Mouse (Mus musculus) adrenal gland, adult 18-20 months (tissue): ENCODE data around the gene Zcchc14. TPM values are rescaled to one million over a fixed set of nuclear protein-coding genes. Genes with fewer than 3 reads are reported as not detected.
"Not testable (repeated sequence)": the region's sequence is repeated elsewhere in the genome, so short reads cannot be mapped to it uniquely, and the experiment has no call there.

Experiments
- DNase-seq, 2 experiments: peaks; one replicate each; pipeline ENCODE4 v3.0.0; 2021 to 2022; ENCODE audit warnings: low spot score in 2 of 2
- total RNA-seq, 2 experiments: library from RNA; stranded (reverse); gene quantifications; 1 replicate in 1 of 2; 2 replicates in 1 of 2; pipeline ENCODE4 v1.2.3; 2021

Gene Zcchc14
- total RNA-seq, 2 experiments from 2014 or later: 31.8 to 34.6 TPM

DNA sequence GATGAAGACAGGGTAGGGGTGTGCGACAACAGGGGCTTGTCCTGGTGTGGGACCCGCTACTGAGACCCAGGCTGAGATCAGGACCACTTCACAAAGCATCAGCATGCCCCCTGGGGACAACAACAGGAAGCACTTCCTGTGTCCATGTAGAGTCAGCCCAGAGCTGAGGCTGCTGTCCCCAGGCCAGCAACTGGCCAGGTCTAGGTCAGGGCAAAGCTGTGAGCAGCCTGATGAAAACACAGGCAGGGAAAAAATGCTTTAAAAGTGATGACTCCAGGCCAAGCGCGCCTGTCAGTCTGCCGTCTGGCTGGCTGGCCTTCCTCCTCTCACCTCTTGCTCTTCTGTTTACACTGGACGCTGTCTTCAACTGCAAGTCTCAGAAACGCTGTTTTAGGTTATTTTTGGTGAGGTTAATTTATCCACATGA, 21.0 kb downstream of the Zcchc14 start:
- DNase-seq: peak in 1 of 2 experiments; percentile 31

DNA sequence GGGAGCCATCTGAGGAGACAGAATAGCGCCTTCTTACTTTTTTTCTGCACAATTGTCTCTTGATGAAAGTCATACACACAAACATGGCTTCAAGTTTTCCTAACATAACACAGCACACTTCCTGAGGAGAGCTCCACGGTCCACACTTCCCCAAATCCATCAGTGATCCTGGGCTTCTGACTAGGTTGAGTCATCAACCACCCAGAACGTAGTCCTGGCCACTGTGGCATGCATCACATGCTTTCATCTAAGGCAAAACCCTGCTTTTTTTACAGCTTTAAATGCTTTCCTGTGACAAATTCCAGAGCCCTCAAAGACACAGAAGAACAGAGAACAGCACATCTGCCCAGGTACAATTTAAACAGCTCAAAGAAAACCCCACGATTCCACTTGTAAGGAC, 24.0 kb downstream of the Zcchc14 start:
- DNase-seq: no peak

DNA sequence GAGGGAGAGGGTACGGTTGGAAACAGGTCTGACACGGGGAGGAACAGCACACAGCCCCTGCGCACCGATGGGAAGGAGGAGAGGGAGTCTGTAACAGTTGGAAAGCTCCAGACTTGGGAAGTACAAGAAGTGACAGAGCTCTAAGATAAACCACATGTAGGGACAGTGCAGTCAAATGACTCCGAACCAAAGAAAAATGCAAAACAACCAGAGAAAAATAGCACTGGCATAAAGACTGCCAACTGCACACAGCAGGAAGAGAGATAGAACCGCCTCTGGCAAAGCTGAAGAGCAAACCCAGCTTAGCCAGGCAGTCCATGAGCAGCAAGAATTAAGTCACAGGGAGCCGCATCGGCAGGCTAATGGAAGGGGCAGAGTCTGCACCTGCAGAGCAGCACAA, 29.7 kb downstream of the Zcchc14 start:
- DNase-seq: no peak

DNA sequence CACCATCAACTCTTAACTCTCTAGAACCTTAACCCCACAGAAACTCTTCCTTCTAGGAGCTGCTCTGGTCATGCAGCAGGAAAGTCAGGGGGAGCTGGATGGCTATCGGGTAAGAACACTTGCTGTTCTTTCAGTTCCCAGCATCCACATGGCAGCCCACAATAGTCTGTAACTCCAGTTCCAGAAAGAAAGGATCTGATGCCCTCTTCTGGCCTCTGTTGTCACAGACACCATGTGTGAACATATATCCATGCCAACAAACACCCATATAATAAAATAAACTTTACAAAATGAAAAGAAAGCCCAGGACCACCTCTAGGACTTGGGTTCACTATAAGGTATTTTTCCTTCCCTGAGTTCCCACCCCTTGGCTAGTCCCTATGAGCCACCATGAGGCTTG, 30.8 kb downstream of the Zcchc14 start:
- DNase-seq: no peak

DNA sequence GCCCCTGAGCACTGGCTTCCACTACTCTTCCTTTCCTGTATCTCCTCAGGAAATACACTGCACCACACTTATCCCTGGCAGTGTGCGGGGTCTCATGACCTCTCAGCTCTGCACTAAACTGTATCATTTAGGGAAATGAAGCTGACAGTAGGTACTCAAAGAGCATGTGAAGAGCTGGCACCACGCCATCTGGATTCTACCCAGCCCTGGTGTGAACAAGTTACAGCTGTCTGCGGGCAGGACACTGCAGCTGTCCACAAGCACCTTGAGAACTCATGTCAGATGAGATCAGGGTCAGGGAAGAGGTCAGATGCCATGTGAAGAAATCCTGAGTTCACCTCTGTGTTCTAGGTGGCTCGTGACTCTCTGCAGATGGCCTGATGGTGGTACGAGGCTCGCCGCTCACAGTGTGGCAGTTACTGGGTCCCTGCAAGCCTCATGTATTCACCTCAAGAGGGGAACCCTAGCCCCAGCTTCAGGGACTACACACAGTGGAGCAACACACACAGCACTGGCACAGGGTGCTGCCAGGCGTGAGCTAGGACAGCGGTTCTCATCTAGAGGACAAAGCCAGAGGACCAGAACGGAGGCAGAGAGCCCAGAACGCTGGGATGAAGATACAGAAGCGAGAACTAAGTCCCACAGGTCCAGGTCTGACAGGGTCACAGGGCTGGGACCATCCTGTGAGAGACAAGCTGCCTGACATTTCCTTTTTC, 31.7 kb downstream of the Zcchc14 start:
- no peak for DNase-seq

DNA sequence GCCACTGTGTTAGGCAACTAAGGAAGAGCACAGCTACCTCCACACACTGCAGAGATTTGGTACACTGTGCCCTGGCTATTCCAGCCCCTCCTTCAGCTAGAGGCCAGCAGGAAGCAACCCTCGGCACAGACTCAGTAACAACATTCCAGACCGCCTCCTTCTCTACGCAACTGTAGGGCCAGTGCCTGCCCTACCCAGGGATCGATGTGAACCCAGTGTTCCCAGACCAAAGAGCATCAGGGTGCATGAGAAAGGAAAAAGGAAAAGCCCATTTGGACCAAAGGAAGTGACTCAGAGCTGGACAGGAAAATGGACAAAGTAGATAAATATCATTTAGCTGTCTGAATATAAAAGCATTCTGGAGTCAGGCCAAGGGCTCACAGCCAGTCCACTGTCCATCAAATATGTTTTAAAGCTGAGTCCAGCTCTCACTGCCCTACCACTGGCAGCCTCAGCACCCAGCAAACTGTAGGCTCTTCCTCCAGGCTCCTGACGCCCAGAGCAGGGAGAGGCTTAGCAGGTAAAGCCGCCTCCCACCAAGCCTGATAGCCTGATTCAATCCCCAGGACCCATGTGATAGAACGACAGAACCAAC, 33.2 kb downstream of the Zcchc14 start:
- peak in 1 of 2 experiments; percentile 41 for DNase-seq

DNA sequence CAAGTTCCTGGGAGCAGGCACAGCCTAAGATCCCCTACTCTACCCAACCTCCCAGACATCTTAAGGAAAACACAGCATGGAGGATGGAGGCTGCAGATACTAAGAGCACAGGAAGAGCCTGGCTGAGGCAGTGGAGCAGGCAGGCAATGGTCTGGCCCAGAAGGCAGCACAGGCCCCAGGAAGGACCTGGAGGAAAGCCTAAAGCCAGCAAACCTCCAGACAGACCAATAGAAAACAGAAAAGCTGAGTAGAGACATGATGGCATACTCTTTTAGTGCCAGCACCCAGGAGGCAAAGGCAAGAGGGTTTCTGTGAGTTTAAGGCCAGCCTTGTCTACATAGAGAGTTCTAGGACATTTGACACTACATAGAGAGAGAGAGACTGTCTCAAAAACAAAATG, 39.3 kb downstream of the Zcchc14 start:
- DNase-seq: no peak

DNA sequence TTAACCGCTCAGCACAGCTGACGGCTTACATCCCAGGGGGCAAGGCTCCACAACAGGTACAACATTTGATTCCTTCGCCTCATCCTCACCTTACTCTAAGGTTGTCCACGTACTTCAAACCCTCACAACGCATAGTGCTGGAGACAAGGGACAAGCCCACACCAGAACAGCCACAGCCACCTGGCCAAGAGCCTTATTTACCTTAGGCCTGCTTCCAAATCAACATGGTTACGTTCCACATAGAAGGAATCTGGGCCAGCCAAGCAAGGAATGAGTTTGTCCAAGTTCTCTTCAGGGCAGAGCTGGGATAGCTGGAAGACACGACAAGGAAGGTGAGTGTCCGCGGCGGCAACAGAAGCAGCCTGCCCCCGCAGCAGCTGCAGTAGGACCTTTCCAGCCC, 42.8 kb downstream of the Zcchc14 start:
- DNase-seq: no peak

DNA sequence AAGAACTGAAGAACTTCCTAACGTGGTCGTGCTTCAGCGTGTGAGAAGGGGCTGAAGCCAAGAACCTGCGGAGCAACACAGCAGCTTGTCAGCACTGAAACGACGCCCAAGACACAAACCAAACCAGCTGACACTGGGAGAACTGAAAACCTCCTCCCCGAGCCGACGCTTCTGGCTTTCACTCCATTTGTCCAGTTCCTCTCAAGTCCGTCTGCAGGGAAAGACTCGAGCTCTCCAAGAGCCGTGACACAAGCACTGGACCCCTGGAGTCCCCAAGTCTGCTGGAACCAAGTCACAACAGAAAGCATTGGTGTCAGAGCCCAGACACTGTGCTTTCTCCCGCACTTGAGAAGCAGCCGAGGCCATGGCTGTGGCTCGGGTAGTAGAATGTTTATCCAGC, 43.5 kb downstream of the Zcchc14 start:
- no peak for DNase-seq

DNA sequence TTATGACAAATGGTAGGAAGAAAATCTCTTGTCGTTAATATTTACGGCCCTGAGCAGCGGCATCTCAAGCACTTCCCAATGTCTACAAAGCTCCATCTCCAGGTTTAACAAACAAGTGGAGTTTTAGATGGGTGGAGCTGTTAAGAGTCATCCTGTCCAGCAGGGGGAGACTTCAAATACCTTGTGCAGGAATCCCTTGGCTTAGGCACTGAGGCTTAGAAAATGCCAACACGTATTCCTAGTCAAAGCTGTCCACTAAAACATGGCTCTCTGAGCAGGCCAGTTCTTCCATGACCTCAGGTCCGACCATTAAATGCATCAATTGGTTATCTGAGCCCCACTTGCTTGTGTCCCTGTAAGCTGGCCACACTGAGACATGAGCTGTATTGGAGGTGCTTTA, 45.0 kb downstream of the Zcchc14 start:
- no peak for DNase-seq

DNA sequence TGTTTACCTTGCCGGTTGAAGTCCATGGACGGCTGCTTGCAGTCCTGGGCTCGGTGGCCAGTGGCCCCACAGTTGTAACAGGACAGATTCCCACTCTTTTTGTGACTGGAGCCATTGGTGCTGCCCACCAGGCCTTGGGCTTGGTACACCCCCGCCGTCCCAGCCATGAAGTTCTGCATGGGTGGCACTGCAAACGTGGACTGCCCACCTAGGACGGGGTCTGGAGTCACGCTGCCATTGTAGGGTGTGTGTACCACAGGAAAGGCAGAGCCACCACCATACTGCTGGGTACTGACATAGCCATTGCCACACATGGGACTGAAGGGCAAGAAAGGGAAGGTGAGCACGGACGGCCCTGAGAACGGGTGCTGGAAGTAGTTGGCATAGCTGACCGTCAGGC, 48.9 kb downstream of the Zcchc14 start:
- DNase-seq: no peak

DNA sequence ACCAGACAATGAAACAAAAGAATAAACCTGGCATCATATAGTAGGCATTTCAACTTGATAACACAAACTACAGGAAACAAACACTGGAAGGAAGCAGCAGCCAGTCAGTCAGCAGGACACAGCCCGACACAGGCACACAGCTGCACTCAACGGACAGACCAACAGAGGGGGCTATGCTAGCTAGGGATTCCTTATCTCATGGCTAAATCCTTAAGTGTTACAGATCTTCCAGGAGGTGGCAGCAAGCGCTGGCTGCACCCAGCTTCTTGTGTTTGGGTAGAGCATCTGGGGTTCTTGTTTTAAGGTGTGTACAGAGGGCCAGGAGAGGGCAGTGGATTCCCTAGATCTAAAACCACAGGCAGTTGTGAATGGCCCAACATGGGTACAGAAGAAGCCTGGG, 49.8 kb downstream of the Zcchc14 start:
- DNase-seq: peak; percentile 53 to 64

DNA sequence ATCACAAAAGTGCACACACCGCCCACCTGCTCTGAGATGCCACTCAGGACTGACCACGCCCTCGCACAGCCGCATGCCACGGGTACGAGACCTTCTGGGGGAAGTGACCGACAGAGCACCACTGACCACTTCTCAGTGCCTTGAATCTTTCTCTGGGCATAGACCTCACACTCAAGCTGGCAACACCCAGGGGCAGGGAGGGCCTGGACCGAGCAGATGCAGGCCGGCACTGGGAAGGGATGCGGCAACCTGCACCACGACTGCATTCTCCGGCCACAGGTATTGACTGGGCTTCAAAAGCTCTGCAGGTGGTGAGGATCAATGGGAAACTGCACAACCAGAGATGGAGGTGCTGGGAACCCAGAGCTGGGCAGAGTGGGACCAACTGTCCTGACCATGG, 50.3 kb downstream of the Zcchc14 start:
- no peak for DNase-seq

DNA sequence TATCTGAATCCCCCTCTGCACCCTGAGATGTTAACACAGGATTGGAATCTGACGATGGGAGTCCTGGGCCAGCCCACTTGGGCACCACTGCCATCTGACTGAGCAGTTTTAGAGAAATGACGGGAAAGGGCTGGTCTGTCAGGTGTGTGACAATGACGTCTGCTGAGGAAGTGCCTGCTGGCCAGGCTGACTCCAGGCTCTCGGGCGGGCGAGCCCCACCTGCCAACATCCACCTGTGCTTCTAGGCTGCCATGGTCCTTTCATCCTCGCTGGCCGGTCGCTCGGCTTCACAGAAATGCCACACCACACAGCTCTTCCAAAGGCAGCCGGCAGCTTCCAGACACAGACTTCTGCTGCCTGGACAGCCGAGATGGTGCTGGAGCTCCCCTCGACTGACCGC, 52.9 kb downstream of the Zcchc14 start:
- no peak for DNase-seq

DNA sequence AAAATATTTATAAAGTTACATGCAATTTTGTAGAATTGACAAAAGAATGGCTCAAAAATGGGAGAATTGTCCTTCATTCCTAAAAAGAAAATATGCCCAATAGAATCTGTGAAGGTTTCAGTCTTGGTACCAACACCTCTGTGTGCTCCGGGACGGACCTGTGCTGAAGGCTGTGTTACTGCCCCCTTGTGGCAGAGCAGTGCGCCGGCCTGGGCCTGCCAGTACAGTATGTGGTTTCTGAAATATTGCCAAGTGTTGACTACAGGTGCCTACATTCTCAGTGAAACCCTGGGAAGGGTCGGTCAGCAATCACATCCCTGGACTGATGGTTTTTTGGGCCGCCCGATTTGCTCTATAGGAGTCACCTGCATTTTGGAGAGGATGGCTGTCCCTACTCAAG, 53.8 kb downstream of the Zcchc14 start:
- peak; percentile 76 to 79 for DNase-seq

DNA sequence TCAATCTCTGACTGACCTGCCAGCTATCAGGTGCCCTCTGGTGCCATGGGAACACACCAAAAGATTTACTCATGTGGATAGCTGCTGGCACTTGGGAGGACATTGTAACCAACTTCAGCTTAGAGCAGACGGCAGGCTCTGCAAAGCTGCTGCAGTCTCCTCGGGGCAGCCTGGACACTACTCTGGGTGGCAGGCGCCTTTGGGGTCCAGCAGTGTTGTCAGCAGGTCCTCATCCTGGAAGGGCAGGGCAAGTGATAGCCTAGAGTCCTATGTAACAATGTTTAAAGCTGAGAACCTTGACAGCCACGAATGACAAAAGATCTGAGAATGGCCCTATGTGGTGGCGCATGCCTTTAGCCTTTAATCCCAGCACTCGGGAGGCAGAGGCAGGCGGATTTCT, 54.5 kb downstream of the Zcchc14 start:
- no peak for DNase-seq

DNA sequence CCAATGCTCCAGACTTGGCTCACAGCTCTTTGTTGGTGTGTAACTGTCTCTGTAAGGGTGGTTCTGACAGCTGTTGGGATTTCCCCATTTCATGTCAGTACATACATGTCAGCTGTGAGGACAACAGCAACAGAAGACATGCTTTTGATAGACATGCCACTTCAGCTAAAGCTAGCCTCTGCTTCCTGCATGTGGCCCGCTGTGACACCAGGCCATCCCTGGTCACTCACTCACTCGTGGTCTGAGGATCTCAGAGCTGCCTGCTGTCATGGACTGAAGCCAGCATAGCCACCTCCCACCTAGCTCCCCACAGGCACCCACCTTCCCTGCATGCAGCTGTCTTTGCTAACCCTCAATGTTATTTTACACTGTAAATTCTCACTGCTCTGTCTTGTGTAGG, 55.2 kb downstream of the Zcchc14 start:
- not testable (repeated sequence) for DNase-seq

DNA sequence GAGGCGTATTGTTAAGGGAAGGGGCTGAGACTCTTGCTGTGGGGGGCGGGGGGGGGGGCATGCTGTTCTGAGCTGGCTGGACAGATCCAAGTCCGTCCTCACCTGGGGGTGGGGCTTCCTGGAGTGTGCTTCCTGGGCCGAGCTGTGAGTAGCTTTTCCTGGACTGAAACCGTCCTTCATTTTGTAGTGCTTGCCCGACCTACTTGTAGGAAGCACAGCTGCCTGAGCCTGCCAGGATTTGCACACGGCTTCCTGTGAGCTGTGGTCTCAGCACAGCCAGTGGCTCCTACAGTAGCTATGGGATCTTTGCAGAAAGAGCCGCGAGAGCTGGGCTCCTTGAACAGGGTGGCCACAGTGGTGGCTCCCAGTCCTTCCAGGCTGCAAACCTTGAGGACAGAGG, 58.7 kb downstream of the Zcchc14 start:
- DNase-seq: no peak

DNA sequence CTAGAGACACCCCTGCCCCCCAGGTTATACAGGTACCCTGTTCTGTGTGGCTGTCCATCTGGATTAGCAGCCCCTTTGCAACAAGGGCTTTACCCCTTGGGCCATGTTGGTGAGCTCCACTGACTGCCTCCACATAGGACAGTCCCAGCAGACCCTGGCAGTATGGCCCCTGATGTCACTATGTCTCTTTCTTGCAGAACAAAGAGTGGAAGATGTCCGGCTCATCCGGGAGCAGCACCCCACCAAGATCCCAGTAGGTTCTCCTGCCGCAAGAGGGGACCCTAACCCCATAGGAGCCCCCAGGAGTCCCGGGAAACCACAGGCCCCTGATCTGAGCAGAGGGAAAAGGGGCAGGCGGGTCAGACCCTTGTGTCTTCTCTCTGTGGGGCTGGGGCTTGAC, 59.4 kb downstream of the Zcchc14 start:
- no peak for DNase-seq

DNA sequence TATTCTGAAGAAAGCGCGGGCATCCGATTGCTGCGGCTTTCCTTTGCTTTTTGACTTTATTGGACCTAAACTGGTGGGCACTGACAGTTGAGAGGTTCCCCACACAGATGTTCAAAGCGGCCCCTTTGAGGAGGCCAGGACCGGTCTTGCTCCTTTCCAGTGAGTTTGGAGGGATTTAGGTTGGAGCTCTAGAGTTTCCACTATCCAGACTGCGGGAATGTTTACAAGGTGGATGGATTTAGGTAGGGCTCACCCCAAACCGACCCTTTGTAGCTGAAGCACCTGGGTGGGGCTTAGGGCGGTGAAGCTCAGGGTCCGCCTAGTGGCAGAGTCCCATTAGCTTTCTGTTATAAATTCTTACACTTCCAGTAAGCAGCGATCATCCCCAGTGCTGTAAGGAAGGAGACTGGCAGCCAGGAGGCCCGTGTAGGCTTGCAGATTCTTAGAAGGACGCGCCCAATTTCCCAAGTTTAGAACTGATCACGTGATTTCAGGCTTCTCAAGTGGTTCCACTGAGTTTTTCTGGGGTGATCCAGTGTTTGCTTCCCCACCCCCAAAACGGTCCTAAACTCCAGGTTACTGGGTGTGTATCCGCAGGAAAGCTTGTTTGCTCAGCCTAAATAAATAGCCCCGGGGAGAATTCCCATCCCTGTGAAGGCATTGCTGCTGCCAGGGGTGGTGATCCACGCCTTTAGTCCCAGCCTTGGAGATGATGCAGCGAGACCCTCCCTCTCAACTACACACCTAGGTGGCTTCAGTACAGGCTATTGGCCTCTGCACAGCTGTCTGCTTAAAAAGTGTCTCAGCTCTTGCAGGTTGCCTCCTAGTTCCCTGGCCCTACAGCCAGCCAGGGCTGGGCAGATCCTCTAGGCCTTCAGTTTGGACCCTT, 61.3 kb downstream of the Zcchc14 start:
- no peak for DNase-seq

DNA sequence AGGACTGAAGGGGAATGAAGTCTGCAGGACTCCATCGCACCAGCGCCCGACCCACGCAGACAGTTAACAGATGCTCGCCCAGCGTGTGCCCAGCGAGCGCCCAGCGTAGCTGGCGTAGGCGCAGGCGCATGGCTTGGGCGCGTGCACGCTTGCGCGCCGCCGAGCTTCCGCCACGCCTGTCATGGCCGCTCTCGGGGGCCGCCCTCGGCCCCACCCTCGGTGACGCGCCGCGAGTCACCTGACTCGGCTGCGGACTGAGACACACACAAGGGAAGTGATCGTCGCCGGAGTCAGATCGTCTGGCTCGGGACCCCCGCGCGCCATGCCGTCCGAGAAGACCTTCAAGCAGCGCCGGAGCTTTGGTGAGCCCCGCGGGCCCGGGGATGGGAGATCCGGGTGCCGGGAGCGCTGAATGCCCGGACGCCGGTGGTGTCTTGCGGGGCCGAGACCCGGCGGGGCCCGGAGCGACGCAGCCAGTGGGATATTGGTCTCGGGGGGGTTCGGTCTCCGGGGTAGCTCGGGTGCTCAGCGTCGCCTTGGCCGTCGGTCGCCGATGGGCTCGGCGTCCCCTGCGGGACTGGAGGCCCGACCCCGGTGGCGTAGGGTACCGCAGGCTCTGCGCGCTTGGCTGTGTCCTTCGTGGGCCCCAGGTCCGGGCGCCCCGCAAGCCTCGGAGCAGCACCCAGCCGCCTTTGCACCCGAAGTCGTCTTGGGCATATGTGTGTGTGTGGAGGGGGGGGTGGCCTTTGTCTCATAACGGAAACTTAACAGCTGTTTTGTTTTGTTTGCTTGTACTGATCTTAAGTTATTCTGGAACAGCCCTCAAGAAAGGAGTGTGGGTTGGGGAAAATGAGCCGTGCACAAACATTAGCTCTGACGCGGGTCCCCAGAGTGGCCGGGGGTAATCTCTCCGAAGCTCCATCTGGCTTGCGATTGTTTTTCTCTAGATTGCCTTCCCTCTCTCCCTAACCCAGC, 62.2 kb downstream of the Zcchc14 start, which contains the start of gene Map1lc3b:
Gene Map1lc3b (plus strand): TSS at position 159 of the 975 bp plus-strand sequence.
- DNase-seq: peak; percentile 99
